Mouse (Mus musculus) kidney, embryonic 16.5 days (tissue): ENCODE measurements at regions not wholly inside any gene's neighbourhood (a gene's known extent, or its start where the extent isn't known, plus 50 kb on each side); places are given as distances from the start of the nearest gene placed in this dataset.
"Not testable (repeated sequence)": the region's sequence is repeated elsewhere in the genome, so short reads cannot be mapped to it uniquely, and the experiment has no call there.

Source experiments
- ATAC-seq: fragments of 200-750 bp; cut with Nextera tagmentation; 2 replicates; pipeline ENCODE4 v1.8.0; 2017; ENCODE audit warnings: moderate TSS enrichment; ENCODE audit not compliant: low FRiP score, low TSS enrichment
- H3K27ac ChIP-seq: fragments of 300-500 bp; sonication (generic); 2 replicates; pipeline ENCODE4 v1.5.1; 2014; ENCODE audit warnings: low read length
- H3K27me3 ChIP-seq: fragments of 300-500 bp; sonication (generic); 2 replicates; pipeline ENCODE4 v1.6.1; 2014; ENCODE audit warnings: low read length, control low read depth, mixed read lengths; ENCODE audit not compliant: insufficient read depth
- H3K36me3 ChIP-seq: fragments of 300-500 bp; sonication (generic); 2 replicates; pipeline ENCODE4 v1.6.1; 2014; ENCODE audit warnings: low read length, control low read depth, mixed read lengths; ENCODE audit not compliant: insufficient read depth
- H3K4me1 ChIP-seq: fragments of 300-500 bp; sonication (generic); 2 replicates; pipeline ENCODE4 v1.6.1; 2014; ENCODE audit warnings: low read length, control low read depth, mixed read lengths; ENCODE audit not compliant: insufficient read depth
- H3K4me2 ChIP-seq: fragments of 300-500 bp; sonication (generic); replicated peaks from 2 replicates; pipeline ENCODE4 v1.6.1; 2014; ENCODE audit warnings: low read depth, low read length
- H3K4me3 ChIP-seq: fragments of 300-500 bp; sonication (generic); 2 replicates; pipeline ENCODE4 v1.5.1; 2014; ENCODE audit warnings: mild to moderate bottlenecking, low read length
- H3K9ac ChIP-seq: fragments of 300-500 bp; sonication (generic); replicated peaks from 2 replicates; pipeline ENCODE4 v1.6.1; 2014; ENCODE audit warnings: low read length
- H3K9me3 ChIP-seq: fragments of 300-500 bp; sonication (generic); 2 replicates; pipeline ENCODE4 v1.6.1; 2016; ENCODE audit warnings: low read length, control low read depth
- WGBS: fragments of 180-500 bp; shearing (Covaris S2); extraction: QIAGEN DNeasy Blood & Tissue Kit; methylation state at CpG from one replicate; pipeline ENCODE4 v1.1.7; 2014; 5-methylcytosine and 5-hydroxymethylcytosine counted together

DNA sequence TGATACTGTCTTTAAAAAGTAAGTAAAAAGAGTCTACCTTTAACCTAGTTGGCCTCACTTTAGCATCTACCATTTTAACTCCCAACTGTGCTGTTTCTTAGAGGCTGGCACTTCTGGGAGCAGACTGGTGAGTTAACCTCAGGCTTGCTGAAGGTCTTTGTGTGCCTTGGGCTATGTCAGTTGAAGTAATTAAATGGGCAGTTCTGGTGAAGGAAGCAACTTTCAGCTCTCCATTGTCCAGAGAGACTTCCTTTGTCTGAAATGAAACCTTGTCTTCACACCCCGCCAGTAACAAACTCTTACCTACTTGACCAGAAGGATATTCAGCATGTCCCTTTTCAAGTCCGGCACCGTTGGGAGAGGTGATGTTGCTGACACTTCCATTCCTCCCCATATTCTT lies 55.5 kb downstream of the Zfp281 start:
- Histone ChIP-seq H3K9ac (no peak overlapping the region), H3K9me3 (no peaks in the 10 kb centered on the region), H3K4me2 (no peak overlapping the region), H3K4me3 (no peak overlapping the region), H3K4me1 (peaks cover 10% of the 10 kb centered on the region; the same call in 1 of the 2 replicates), H3K36me3 (no peaks in the 10 kb centered on the region), H3K27ac (no peak overlapping the region), H3K27me3 (no peaks in the 10 kb centered on the region)
- WGBS: 92% methylated on average over 3 of the region's 3 CpGs
- ATAC-seq: no peak

DNA sequence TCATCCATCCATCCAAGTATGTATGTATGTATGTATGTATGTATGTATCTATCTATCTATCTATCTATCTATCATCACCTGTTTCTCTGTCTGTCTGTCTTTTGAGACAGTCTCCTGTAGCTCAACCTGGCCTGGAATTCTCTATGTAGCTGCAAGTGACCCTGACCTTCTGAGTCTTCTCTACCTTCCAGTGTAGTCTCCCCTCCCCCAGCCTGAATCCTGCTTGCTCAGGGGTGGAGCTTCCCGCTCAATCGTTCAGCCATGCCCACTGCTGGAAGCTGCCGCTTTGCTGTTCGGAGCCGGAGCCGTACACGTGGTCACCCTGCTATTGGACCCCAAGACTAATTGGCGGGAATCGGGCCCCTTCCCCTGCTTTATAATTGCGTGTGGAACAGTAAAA lies 57.6 kb downstream of the Zfp281 start:
- not testable (repeated sequence) for H3K36me3 ChIP-seq, ATAC-seq, H3K4me3 ChIP-seq, H3K4me2 ChIP-seq, H3K27ac ChIP-seq, H3K27me3 ChIP-seq, H3K9me3 ChIP-seq, H3K9ac ChIP-seq
- peaks cover 12% of the 10 kb centered on the region; the same call in 1 of the 2 replicates for H3K4me1 ChIP-seq
- 57% methylated on average over 10 of the region's 10 CpGs for WGBS

DNA sequence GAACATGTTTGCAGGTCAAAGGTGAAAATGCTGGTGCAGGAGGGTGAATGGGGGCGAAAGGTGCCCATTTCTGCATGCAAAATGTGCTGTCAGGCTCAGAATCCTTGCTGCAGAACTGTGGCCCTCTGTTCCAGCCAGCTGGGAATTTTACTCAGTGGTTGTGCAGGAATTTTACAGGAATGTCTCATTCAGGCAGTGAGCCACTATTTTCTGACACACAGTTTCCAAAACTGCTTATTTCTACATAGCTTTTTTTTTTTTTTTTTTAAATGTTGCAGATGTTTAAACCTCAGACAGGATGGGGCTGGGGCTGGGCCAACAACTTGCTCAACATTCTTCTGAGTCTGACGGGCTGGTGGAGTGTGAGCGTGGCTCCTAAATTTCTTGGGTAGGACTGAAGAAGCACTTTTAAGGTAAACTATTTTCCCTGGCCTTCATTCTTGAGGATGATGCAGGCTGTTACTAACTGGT lies 58.4 kb downstream of the Zfp281 start:
- Histone ChIP-seq H3K4me3 (no peak overlapping the region), H3K36me3 (no peaks in the 10 kb centered on the region), H3K4me1 (peaks cover 12% of the 10 kb centered on the region; the same call in 1 of the 2 replicates), H3K27ac (no peak overlapping the region), H3K4me2 (no peak overlapping the region), H3K9ac (no peak overlapping the region), H3K9me3 (no peaks in the 10 kb centered on the region), H3K27me3 (no peaks in the 10 kb centered on the region)
- WGBS: 65% methylated on average over 3 of the region's 3 CpGs
- ATAC-seq: peak; percentile 57

DNA sequence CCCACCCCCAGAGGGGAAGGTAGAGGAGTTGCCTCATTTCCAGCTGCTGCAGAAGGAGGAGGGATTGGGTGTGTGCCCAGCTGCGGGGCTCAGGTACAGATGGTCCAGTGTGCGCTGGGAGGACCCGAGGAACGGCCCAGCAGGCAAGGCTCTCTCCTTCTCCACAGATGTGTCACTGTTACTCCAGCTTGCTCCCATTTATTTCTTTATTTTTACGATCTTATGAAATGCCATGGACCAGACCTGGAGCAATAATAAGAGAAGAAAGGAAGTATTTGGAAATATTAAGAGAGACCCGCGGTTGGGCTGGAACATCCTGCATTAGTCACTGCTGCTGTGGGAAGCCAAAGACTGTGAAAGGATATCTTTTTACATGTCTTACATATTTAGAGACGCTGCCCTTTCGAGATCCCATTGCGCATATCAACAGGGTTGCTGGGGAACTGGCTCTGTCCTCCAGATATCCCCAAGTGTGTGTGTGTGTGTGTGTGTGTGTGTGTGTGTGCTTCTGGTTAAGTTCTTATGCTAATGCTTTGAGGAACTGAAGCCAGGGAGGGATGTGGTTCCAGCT lies 58.9 kb downstream of the Zfp281 start:
- Histone ChIP-seq H3K27ac (no peak overlapping the region), H3K27me3 (no peaks in the 10 kb centered on the region), H3K9me3 (no peaks in the 10 kb centered on the region), H3K4me3 (no peak overlapping the region), H3K4me2 (no peak overlapping the region), H3K36me3 (no peaks in the 10 kb centered on the region), H3K9ac (no peak overlapping the region), H3K4me1 (peaks cover 15% of the 10 kb centered on the region; the same call in 1 of the 2 replicates)
- no peak for ATAC-seq
- WGBS: 64% methylated on average over 10 of the region's 10 CpGs

DNA sequence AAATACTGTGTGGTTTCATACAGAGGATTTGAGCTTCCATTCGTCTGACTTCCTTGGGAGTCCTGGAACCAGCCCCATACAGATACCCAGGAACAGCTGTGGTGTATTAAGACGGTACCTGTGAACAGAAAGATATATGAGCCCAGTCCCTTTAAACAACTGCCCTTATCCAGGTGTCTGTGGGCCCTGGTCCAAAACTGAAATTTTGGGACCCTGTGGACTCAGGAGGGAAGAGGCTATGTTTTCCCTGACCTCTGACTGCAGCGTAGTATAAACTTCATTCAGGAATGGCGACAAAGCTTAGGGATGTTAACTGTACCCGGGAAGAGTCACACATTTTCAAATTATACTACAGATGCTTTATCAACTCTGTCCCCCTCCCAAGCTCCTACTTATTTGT lies 59.8 kb downstream of the Zfp281 start:
- no peak overlapping the region for H3K9ac ChIP-seq
- no peak overlapping the region for H3K27ac ChIP-seq
- peaks cover 15% of the 10 kb centered on the region; the same call in 1 of the 2 replicates for H3K4me1 ChIP-seq
- no peaks in the 10 kb centered on the region for H3K9me3 ChIP-seq
- ATAC-seq: no peak
- no peak overlapping the region for H3K4me3 ChIP-seq
- H3K36me3 ChIP-seq: no peaks in the 10 kb centered on the region
- 76% methylated on average over 5 of the region's 5 CpGs for WGBS
- H3K27me3 ChIP-seq: no peaks in the 10 kb centered on the region
- H3K4me2 ChIP-seq: no peak overlapping the region

DNA sequence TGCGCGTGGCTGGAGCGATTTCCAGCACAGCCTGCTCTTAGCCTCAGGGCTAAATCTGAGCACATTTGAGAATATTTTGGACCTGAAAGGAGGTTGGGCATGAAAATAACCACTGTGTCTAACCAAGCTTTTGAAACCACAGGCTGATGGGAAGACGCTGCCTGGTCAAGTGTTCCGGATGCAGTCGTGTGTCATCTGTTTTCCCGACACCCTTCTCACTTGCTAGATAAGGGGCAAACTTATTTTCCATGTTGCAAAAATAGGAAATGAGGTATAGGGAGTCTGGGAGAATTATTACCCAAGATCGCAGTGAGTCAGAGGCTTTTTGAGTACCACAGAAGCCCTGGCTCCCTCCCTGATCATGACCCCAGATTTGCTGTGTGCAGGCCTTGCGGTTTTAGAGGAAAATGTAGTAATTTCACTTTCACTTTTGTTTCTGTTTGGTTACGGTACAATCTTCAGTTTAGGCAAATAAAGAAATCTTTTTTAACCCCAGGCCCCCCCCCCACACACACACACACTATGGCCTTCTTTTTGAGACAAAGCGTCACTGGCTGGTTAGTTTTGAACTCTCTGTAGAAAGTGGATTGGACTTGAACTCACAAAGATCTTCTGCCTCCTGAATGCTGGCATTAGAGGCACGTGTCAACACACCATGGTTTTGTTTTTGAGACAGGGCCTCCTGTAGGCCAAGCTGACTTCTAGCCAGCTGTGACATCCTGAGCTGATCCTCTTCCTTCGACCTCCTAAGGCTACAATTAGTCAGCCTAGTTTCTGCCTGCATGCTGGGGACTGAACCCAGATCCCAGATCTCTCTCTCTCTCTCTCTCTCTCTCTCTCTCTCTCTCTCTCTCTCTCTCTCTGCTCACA lies 60.7 kb downstream of the Zfp281 start:
- Histone ChIP-seq H3K4me1 (peaks cover 15% of the 10 kb centered on the region; the same call in 1 of the 2 replicates), H3K9me3 (no peaks in the 10 kb centered on the region), H3K4me2 (peak overlapping the region; percentile 12; the same call in 1 of the 2 replicates), H3K36me3 (no peaks in the 10 kb centered on the region), H3K27ac (no peak overlapping the region; the same call in 1 of the 2 replicates), H3K9ac (0 out of 2 replicates have a peak overlapping the region, but pooled peaks have one; percentile 22), H3K27me3 (no peaks in the 10 kb centered on the region), H3K4me3 (no peak overlapping the region)
- 70% methylated on average over 13 of the region's 13 CpGs for WGBS
- ATAC-seq: no peak

DNA sequence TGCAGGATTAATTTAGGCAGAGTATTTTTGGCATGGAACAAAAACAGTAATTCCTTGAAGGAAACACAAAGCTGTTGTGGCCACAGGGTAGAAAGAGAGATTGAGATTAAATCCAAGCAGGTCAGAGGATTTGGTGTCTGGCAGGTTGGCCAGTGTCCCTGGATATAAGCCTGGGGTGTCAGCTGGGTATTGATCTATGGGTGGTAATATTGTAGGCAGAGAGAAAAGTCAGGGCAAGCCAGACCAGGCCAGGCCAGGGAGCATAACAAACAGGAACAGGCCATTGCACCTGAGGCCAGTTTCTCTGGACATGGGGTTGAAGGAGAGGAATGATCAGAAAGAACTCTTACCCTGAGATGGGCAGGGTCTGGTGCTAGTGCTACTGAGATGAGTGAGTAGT lies 61.8 kb downstream of the Zfp281 start:
- H3K9me3 ChIP-seq: no peaks in the 10 kb centered on the region
- H3K4me2 ChIP-seq: no peak overlapping the region
- no peak for ATAC-seq
- H3K4me1 ChIP-seq: peaks cover 21% of the 10 kb centered on the region; the same call in 1 of the 2 replicates
- H3K36me3 ChIP-seq: no peaks in the 10 kb centered on the region
- no peaks in the 10 kb centered on the region for H3K27me3 ChIP-seq
- H3K9ac ChIP-seq: no peak overlapping the region
- no peak overlapping the region for H3K4me3 ChIP-seq
- no peak overlapping the region for H3K27ac ChIP-seq

DNA sequence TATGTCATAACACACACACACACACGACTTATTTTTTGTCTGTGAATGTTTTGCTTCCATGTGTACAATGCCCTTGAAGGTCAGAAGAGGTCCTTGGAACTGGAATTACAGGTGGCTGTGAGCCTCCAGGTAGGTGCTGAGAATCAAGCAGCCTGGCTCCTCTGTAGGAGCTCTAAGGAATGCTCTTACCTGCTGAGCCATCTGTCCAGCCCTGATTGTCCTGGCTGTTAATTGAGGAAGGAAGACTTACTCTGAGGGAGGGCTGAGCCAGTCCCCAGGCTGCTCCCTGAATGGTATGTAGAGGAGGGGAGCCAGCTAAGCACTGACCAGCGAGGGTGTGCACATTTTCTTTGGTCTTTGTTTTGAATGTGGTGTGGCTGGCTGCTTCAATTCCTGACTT lies 65.4 kb downstream of the Zfp281 start:
- Histone ChIP-seq H3K9ac (no peak overlapping the region), H3K27ac (no peak overlapping the region), H3K4me2 (no peak overlapping the region), H3K4me1 (0 out of 2 replicates have a peak, but pooled peaks cover 15% of the 10 kb centered on the region), H3K36me3 (no peaks in the 10 kb centered on the region), H3K27me3 (no peaks in the 10 kb centered on the region), H3K9me3 (no peaks in the 10 kb centered on the region), H3K4me3 (no peak overlapping the region)
- no peak for ATAC-seq
- 43% methylated on average over 2 of the region's 2 CpGs for WGBS

DNA sequence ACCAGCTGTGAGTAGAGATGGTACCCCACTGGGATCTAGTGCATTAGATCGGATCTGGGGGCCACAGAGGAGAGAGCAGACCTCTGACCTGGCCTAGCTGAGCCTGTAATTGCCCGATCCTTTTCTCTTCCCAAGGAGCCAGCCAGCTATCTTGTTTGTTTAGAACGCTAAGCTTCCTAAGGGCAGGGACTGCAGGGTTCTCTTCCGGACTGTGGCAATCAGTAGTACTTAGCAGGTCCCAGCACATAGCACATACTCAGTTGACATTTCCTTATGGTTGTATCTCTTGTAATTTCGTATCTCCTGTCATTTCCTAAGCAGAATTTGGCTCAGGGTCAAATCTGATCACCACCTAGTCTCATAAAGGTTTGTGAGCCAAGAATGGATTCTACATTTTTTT lies 68.7 kb downstream of the Zfp281 start:
- ATAC-seq: no peak

DNA sequence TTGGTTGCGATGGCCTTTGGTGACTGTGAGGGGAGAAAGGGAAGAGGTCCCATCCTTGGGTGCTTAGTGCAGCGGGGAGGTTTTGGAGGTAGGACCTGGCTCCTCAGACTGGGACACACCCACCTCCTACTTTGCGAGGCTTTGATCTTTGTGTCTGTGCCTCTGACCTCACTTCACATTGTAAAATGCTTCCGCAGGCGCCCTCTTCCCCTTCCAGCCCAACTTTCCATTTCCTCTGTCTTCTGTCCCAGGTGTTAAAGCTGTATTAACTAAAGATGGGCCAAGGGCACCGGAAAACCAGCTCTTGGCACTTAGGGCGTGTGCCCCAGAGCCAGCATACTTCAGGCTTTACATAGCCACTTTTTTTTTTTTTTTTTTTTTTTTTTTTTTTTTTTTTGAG lies 70.3 kb downstream of the Zfp281 start:
- Histone ChIP-seq H3K4me1 (peaks cover 31% of the 10 kb centered on the region), H3K9ac (no peak overlapping the region), H3K36me3 (no peaks in the 10 kb centered on the region), H3K4me3 (no peak overlapping the region), H3K27me3 (no peaks in the 10 kb centered on the region), H3K4me2 (no peak overlapping the region), H3K9me3 (no peaks in the 10 kb centered on the region), H3K27ac (no peak overlapping the region)
- 48% methylated on average over 7 of the region's 7 CpGs for WGBS
- ATAC-seq: no peak

More for the DNA sequence above, 68.7 kb downstream of the Zfp281 start:
- H3K27me3 ChIP-seq: no peaks in the 10 kb centered on the region
- H3K36me3 ChIP-seq: no peaks in the 10 kb centered on the region
- no peak overlapping the region for H3K4me3 ChIP-seq
- H3K4me1 ChIP-seq: peaks cover 26% of the 10 kb centered on the region
- no peak overlapping the region for H3K27ac ChIP-seq
- no peak overlapping the region for H3K4me2 ChIP-seq
- 63% methylated on average over 5 of the region's 5 CpGs for WGBS
- no peak overlapping the region for H3K9ac ChIP-seq
- no peaks in the 10 kb centered on the region for H3K9me3 ChIP-seq
